Mouse (Mus musculus): ENCODE measurements around the gene Syt12.

Syt12 gene

DNA sequence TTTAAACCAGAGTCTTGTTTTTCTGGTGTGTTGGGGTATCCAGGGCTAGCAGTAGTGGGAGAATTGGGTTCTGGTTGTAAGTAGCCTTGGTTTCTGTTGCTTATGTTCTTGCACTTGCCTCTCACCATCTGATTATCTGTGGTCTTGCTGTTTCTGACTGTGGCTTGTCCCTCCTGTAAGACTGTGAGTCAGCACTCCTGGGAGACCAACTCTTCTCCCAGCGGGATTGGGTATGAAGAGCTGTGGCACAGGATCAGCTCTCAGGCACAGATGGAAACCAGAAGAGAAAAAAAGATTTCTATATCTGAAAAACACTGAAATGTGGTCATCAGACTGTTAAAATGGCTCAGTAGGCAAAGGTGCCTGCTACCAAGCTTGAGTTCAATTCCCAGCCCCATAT lies 62.6 kb downstream of the Syt12 start:
- no peak for DNase-seq (ENCODE audit: extremely low read depth, low read depth)

DNA sequence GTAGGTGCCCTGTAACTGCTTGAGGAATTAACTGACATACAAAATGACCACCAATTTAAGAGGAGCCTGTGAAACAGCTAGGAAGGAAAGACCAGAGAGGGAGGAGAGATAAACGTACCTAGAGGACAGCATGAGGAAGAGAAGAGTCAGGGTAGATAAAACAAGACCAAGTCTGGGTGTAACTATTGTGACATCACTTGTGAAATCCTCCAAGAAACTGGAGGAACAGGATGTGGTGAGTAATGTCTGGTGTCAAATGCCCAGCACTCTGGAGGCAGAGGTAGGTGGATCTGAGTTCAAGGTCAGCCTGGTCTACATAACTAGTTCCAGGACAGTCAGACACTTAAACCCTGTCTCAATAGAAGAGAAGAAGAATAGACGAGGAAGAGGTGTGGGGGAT lies 68.2 kb downstream of the Syt12 start:
- peak; percentile 78 for DNase-seq (ENCODE audit: extremely low read depth, low read depth)

DNA sequence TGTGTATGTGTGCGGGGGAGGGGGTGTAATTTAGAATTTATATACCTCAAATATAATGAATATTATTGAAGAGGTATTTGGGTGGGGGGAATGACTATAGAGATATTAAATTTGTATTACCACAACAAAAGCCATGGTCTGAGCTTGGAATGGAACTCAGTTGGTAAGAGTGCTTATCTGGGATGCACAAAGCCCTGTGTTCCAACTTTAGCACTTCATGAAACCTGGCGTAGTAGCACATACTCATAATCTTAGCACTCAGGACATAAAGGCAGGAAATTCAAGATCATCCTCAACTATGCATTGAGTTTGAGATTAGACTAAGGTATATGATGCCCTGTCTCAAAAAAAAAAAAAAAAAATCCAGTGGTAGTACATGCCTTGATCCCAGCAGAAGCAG lies 72.4 kb downstream of the Syt12 start:
- no peak for DNase-seq (ENCODE audit: extremely low read depth, low read depth)

DNA sequence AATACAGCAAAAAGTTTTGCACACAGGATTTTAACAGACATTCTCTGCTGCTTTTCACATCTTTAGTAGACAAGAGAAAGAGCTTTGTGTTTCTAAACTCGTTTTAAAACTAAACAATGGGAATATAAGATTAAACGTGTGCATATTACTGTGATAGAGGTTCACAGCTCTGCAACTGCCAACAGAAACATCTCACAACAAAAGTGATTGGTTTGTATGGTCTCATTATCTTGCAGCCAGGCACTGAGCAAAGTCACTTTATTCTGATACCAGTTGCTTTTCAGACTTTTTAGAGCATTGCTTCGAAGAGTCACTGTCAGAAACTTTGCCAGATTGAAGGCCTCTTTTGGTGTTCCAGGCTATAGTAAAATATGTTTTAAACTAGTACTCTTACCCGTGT lies 78.3 kb downstream of the Syt12 start:
- no peak for DNase-seq (ENCODE audit: extremely low read depth, low read depth)

DNA sequence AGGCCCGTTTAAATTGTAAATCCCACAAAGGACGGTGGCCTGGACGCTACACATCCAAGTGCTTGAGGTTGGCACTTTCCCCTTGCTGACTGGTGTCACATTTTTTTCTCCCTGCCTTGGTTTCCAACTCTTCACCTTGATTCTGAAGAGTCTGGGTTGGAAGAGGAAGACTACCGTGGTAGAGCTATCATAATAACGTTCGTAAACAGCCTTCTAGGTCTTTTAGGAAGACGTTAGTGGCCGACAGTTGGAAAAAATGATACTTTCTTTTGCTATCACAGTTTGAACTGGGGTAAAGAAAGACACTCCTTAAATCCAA lies 78.7 kb downstream of the Syt12 start:
- no peak for DNase-seq (ENCODE audit: extremely low read depth, low read depth)

DNA sequence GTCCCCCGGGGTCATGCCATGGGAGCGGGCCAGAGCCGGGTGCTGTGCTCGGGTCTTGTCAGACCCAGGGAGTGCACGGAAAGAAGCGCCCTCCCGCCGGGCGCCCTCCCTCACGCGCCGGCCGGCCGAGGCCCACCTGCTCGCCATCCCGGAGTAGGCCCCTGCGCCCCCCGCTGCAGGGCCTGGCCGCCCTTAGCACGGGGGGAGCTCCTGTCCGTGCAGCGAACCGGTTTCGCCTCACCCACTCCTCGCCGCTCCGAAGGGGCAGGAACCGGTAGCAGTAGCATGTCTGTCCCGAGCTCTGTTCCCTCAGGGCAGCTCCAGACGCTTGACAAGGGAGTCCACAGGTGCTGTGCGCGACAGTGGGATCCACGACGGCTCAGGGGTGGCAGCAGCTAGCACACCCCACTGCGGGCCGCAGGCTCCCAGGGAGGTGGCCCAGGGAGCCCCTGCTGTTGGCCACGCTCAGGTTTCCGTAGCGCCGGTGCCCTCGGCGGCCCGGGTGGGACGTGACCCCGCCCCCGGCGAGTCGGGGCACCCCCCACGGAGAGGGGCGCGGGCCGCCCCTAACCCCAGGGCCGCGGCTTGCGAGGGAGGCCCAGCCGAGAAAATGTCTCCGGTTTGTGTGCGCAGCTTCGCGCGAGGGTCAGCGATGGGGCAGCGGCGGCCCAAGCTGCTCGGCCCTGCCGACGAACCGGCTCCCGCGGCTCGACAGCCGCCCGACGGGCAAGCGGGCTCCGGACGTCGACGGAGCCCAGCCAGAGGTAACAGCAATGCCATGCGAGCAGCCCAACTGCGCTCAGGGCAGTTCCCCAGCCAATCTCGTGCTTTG lies 79.2 kb downstream of the Syt12 start, which contains the start of gene Kdm2a:
Kdm2a (minus strand) TSS at position 488 of the 832 bp plus-strand sequence.
- no peak for DNase-seq (ENCODE audit: extremely low read depth, low read depth)

DNA sequence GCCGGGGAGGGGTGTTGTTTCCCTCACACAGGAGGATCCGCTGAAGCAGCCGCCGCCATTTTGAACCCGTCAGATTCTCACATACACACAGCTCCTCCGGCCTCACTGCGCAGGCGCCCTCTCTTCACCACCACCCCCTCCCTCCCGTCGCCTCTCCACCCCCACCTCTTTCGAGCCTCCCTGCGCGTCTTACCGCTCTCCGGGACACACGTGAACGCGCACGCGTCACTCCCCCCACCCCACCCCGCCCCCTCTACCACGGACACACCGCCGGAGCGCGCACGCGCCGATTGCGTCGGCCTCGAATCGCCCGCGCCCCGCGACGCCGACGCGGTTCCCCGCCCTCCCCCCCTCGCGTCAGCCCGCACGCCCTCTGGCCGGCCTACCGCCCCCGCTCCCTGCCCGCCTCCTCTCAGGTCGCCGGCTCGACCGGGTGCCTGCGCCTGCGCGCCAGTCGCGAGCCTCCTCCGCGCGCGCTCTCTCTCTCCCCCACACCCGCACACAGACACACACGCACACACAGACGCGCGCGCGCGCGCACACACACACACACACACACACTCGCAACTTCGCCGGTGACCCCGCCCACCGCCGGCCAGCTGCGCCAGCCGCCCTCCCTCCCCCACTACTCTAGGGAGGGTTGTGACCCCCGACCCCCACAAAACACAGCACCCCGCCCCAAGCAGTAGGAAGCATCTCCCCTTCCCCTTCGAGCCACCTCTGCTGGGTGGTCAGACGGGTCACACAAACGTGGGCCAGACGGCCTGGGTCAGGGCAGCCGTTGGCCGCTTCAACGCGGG lies 80.0 kb downstream of the Syt12 start:
- DNase-seq (ENCODE audit: extremely low read depth, low read depth), result peak; percentile 90

DNA sequence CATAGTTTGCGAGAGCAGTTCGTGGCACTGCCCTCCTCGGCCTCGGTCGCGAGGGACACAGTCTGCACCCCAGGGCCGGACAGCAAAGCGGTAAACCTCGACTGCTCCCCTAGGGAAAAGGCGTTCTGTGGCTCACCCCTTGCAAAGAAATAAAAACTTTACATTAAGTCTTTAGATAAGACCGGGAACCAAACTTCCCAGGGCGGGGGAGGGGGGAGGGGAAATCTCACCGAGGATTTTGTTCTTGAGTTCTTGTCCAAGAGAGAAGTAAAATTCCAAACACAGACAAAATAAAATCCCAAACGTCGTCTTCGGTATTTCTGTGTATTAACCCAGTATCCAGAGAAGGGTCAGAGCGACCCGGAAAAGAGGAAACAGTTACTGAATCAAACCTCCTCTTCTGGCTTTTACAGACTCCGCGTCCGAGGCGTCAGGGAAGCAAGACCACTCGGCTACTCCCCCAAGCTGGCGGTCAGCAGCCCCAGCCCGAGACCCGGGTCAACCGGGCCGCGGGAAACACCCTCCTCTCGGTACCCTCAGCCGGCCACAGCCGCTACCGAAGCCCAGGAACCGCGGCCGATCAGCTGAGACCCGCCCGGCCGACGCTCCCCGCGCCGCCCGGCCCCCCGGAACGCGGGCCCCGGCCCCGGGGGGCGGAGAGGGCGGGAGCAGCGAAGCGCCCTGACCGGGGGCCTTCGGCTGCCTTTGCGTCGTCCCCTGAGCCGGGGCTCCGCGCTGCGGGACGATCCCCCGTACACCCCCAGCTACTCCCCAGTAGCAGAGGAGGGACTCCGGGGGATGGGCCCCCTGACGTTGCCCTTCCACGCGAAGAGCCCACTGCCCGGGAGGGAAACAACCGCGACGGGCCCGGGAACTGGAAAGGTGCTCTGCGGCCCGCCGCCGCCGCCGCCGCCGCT lies 80.9 kb downstream of the Syt12 start:
- no peak for DNase-seq (ENCODE audit: extremely low read depth, low read depth)
